Mouse (Mus musculus): ENCODE results near the gene Xlr3c. TPM values are rescaled to one million over a fixed set of nuclear protein-coding genes. Genes with fewer than 3 reads are reported as not detected.
A peak's percentile ranks its signal among the peaks of the same experiment; 100 is the strongest.
"Not testable (repeated sequence)": the region's sequence is repeated elsewhere in the genome, so short reads cannot be mapped to it uniquely, and the experiment has no call there.

Gene Xlr3c
- polyA plus RNA-seq, 1 experiment = not detected

- WGBS = 1% methylated on average over 39 of the region's 39 CpGs
- Histone ChIP-seq H3K36me3 (ENCODE audit: control insufficient read depth, insufficient read depth, low read length) (no peaks in the 10 kb centered on the region), H3K27ac (ENCODE audit: insufficient read depth, low read depth, low read length) (peak within 1 kb of the TSS; percentile 97), H3K4me1 (ENCODE audit: control insufficient read depth, insufficient read depth, low read length) (no peaks in the 10 kb centered on the region), H3K4me3 (ENCODE audit: insufficient read depth, low read depth, low read length) (peak within 1 kb of the TSS; percentile 76), H3K27me3 (replicated peaks; ENCODE audit: control insufficient read depth, insufficient read depth, low read length) (no peaks in the 10 kb centered on the region)
- TF ChIP-seq CTCF (conservative IDR thresholded peaks at IDR 0.05; ENCODE audit: insufficient read depth, insufficient read length, low read depth, low read length) = no peak
- peak; percentile 74 for TF ChIP-seq POLR2A (IDR thresholded peaks at IDR 0.05; ENCODE audit: low read depth, low read length)
- DNase-seq = peak; percentile 89
These were observed 37.1 kb downstream of the Xlr3c start, which contains the start of gene F8a for GRCm38 (mm10) chrX:73227914-73228605. F8a (plus strand) TSS chrX:73228291.

- DNase-seq = no peak
- no peak for TF ChIP-seq POLR2A (IDR thresholded peaks at IDR 0.05; ENCODE audit: low read depth, low read length)
- no peak for TF ChIP-seq CTCF (conservative IDR thresholded peaks at IDR 0.05; ENCODE audit: insufficient read depth, insufficient read length, low read depth, low read length)
These were observed 39.8 kb downstream of the Xlr3c start for GRCm38 (mm10) chrX:73225365-73225764.

DNA sequence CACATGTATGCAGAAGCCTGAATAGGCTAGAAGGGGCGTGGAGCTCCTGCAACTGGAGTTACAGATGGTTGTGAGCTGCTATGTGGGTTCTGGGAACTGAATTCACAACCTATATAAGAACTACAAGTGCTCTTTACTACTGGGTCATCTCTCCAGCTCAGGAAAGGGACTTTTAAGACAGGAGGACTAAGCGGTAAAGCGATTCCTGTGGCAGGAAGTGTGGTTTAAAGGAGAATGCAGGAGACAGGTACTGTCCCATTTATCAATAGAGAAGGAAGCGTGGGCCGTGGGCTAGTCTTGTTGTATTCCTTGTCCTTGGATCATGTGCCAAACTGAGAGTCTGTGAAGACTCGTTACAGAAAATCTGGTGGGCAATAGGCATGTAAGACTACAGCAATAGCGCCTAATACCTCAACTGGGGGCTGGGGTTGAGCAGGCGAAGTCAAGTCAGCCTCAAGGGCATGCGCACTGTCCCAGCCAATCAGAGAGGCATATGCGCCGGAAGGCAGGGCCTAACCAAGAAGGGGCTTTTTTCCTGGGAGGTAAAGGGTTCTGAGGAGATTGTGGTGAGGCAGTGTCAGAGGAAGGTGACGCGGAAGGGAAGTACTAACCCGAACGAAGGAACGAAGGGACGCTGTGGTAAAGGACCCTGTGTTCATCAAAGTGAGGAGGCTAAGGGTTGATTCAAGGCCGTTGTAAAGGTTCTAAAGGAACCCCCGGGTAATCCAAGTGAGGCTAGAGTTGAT is 51.2 kb downstream of the Xlr3c start, which contains the start of gene Xlr4b:
Xlr4b (plus strand) TSS at position 515 of the 746 bp plus-strand sequence.
- DNase-seq; H3K4me3 ChIP-seq (ENCODE audit: insufficient read depth, low read depth, low read length): not testable (repeated sequence)
- 78% methylated on average over 19 of the region's 19 CpGs for WGBS

More at GRCm38 (mm10) chrX:73225365-73225764, 39.8 kb downstream of the Xlr3c start:
- no peaks in the 10 kb centered on the region for H3K27me3 ChIP-seq (replicated peaks; ENCODE audit: control insufficient read depth, insufficient read depth, low read length)
- no peaks in the 10 kb centered on the region for H3K4me1 ChIP-seq (ENCODE audit: control insufficient read depth, insufficient read depth, low read length)
- no peak overlapping the region for H3K4me3 ChIP-seq (ENCODE audit: insufficient read depth, low read depth, low read length)
- no peak overlapping the region for H3K27ac ChIP-seq (ENCODE audit: insufficient read depth, low read depth, low read length)
- no peaks in the 10 kb centered on the region for H3K36me3 ChIP-seq (ENCODE audit: control insufficient read depth, insufficient read depth, low read length)
- 42% methylated on average over 1 of the region's 1 CpGs for WGBS

More for the DNA sequence above, 51.2 kb downstream of the Xlr3c start, which contains the start of gene Xlr4b:
- H3K36me3 ChIP-seq (ENCODE audit: control insufficient read depth, insufficient read depth, low read length); H3K4me1 ChIP-seq (ENCODE audit: control insufficient read depth, insufficient read depth, low read length); H3K27ac ChIP-seq (ENCODE audit: insufficient read depth, low read depth, low read length); H3K27me3 ChIP-seq (replicated peaks; ENCODE audit: control insufficient read depth, insufficient read depth, low read length): not testable (repeated sequence)

Other genes starting within 250 kb of the Xlr3c start
- gene Pnma5, start 228.3 kb downstream of the Xlr3c start, polyA plus RNA-seq (2012; rRNA removed) = not detected in 2 replicates
- gene Pnma3, start 200.6 kb downstream of the Xlr3c start, polyA plus RNA-seq (2012; rRNA removed) = not detected in 2 replicates
- gene Xlr4a, start 182.9 kb downstream of the Xlr3c start, polyA plus RNA-seq (2012; rRNA removed) = 0.17 TPM in 1 of 2 replicates, not detected in the other
- 0.08 and 0.22 TPM in 2 replicates for gene Xlr3a, start 168.3 kb downstream of the Xlr3c start, polyA plus RNA-seq (2012; rRNA removed)
- gene Gm14685, start 148.3 kb downstream of the Xlr3c start, polyA plus RNA-seq (2012; rRNA removed) = 0.07 TPM in 1 of 2 replicates, not detected in the other
- gene Xlr5b, start 116.6 kb downstream of the Xlr3c start, polyA plus RNA-seq (2012; rRNA removed) = not detected in 2 replicates
- gene DXBay18, start 115.9 kb downstream of the Xlr3c start, polyA plus RNA-seq (2012; rRNA removed) = 0.16 TPM in 1 of 2 replicates, not detected in the other
- gene Spin2d, start 88.4 kb downstream of the Xlr3c start, polyA plus RNA-seq (2012; rRNA removed) = not detected in 2 replicates
- 0.56 and 1.5 TPM in 2 replicates for gene Xlr3b, start 73.2 kb downstream of the Xlr3c start, polyA plus RNA-seq (2012; rRNA removed)
- 0.38 TPM in 1 of 2 replicates, not detected in the other for gene Xlr4b, start 51.1 kb downstream of the Xlr3c start, polyA plus RNA-seq (2012; rRNA removed)
- 7.6 and 9.9 TPM in 2 replicates for gene F8a, start 37.1 kb downstream of the Xlr3c start, polyA plus RNA-seq (2012; rRNA removed)
- gene Xlr4c, start 22.3 kb downstream of the Xlr3c start, polyA plus RNA-seq (2012; rRNA removed) = not detected in 2 replicates
- gene Xlr5a, start 27.6 kb upstream of the Xlr3c start, polyA plus RNA-seq (2012; rRNA removed) = not detected in 2 replicates
- 0.11 TPM in 1 of 2 replicates, not detected in the other for gene Xlr5c, start 27.6 kb upstream of the Xlr3c start, polyA plus RNA-seq (2012; rRNA removed)
- not detected in 2 replicates for gene Gm45015, start 71.5 kb upstream of the Xlr3c start, polyA plus RNA-seq (2012; rRNA removed)
- gene Zfp275, start 77.2 kb upstream of the Xlr3c start, polyA plus RNA-seq (2012; rRNA removed) = 6.3 and 6.8 TPM in 2 replicates
- 0.04 TPM in 1 of 2 replicates, not detected in the other for gene Gm18336, start 133.3 kb upstream of the Xlr3c start, polyA plus RNA-seq (2012; rRNA removed)
- gene Zfp92, start 145.7 kb upstream of the Xlr3c start, polyA plus RNA-seq (2012; rRNA removed) = 0.06 TPM in 1 of 2 replicates, not detected in the other
- gene Trex2, start 170.0 kb upstream of the Xlr3c start, polyA plus RNA-seq (2012; rRNA removed) = not detected in 2 replicates
- gene Haus7, start 193.7 kb upstream of the Xlr3c start, polyA plus RNA-seq (2012; rRNA removed) = 12.9 and 13.8 TPM in 2 replicates
- gene Bgn, start 218.2 kb upstream of the Xlr3c start, polyA plus RNA-seq (2012; rRNA removed) = 277 and 333 TPM in 2 replicates
- 0.11 and 0.13 TPM in 2 replicates for gene Atp2b3, start 237.7 kb upstream of the Xlr3c start, polyA plus RNA-seq (2012; rRNA removed)

All from kidney, adult 2 months (tissue).